Mouse (Mus musculus) cerebellum, adult 2 months (tissue): ENCODE measurements at regions not wholly inside any gene's neighbourhood (a gene's known extent, or its start where the extent isn't known, plus 50 kb on each side); places are given as distances from the start of the nearest gene placed in this dataset.

Source experiments
- CTCF ChIP-seq: fragments of 200-500 bp; IDR thresholded peaks from 2 replicates; pipeline ENCODE4 v1.5.1; 2011; ENCODE audit warnings: low read depth, mild to moderate bottlenecking, control low read depth, low read length, moderate library complexity, borderline replicate concordance; ENCODE audit not compliant: insufficient read depth
- POLR2A ChIP-seq: fragments of 200-500 bp; IDR thresholded peaks from 2 replicates; pipeline ENCODE4 v1.6.1; 2011; ENCODE audit warnings: low read length, control low read depth, borderline replicate concordance; ENCODE audit not compliant: insufficient read depth

DNA sequence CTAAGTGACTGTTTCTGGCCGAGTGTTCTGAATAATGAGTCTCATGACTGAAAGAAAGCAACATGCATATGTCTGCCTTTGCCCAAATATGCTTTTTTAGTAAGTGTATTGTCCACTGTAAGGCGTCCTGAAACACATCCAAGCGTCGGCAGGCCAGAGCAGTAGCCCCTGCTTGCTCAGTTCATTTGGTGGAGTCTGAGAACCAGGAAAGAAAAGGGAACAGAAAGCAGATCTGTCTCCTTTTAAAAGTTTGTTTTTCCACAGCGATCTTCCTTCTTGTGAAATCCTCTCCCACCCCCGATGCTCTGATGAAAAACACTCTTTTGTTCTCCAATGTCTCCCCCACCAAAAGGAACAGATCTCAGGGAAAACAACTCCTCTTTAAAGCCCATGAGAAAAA lies 324.7 kb downstream of the Zfp706 start:
- TF ChIP-seq CTCF (no peak), POLR2A (no peak)
